8 mouse cellular contexts compared by ENCODE assay signal in the genomic region with DNA sequence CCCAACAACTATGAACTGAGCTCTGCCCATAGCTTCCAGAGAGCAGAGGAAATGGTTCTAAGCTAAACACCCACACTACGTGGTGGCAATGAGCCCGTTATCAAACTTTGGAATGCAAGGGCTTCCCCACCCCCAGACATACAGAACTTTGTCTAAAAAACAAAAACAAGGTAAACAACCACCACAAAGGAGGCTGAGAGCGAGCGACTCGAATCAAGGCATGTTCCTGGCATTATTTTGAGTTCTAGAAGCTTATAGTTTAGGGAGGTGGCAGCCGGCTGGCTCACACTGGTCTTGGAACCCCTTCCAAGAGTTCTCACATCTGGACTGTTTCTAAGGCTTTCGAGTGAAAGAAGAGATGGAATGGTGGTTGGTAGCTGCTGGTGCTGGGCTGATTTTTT. TPM values are rescaled to one million over a fixed set of nuclear protein-coding genes. Genes with fewer than 3 reads are reported as not detected.
DNase-seq lines count a peak whose midpoint lies in the region; ATAC-seq and TF ChIP-seq lines count a peak whose summit lies in the region.

No protein-coding gene starts in this region.

- no peak for TF ChIP-seq CTCF in G1E (IDR thresholded peaks at IDR 0.05; ENCODE audit: low read depth, low read length)
- no peak for TF ChIP-seq CTCF in kidney, postnatal 0 days (IDR thresholded peaks at IDR 0.05; ENCODE audit: low read depth)

- H3K27me3 ChIP-seq in G1E (ENCODE audit: insufficient read depth, low read length) = no peaks in the 10 kb centered on the region
- H3K27me3 ChIP-seq in forebrain, embryonic 16.5 days (replicated peaks; ENCODE audit: control insufficient read depth, insufficient read depth, low read length) = peaks cover 4% of the 10 kb centered on the region; the same call in 1 of the 2 replicates
- H3K27me3 ChIP-seq in kidney, postnatal 0 days (ENCODE audit: insufficient read depth, low read length) = no peaks in the 10 kb centered on the region

- H3K4me1 ChIP-seq in G1E (ENCODE audit: insufficient read depth, low read depth, low read length) = peaks cover 54% of the 10 kb centered on the region
- peaks cover 27% of the 10 kb centered on the region for H3K4me1 ChIP-seq in forebrain, embryonic 16.5 days (replicated peaks; ENCODE audit: control insufficient read depth, insufficient read depth, low read length)
- peaks cover 39% of the 10 kb centered on the region for H3K4me1 ChIP-seq in kidney, postnatal 0 days (replicated peaks; ENCODE audit: insufficient read depth, low read length)

- no peak overlapping the region for H3K27ac ChIP-seq in forebrain, embryonic 16.5 days (ENCODE audit: low read length)
- H3K27ac ChIP-seq in kidney, postnatal 0 days = peak overlapping the region; percentile 94

- peak overlapping the region; percentile 100 for H3K4me3 ChIP-seq in G1E (ENCODE audit: low read depth, low read length)
- H3K4me3 ChIP-seq in forebrain, embryonic 16.5 days (replicated peaks; ENCODE audit: low read length) = peak overlapping the region; percentile 51
- H3K4me3 ChIP-seq in kidney, postnatal 0 days (replicated peaks; ENCODE audit: low read depth, low read length) = peak overlapping the region; percentile 88

- H3K9me3 ChIP-seq in G1E (replicated peaks) = no peaks in the 10 kb centered on the region
- H3K9me3 ChIP-seq in forebrain, embryonic 16.5 days (ENCODE audit: control insufficient read depth, low read length) = no peaks in the 10 kb centered on the region
- H3K9me3 ChIP-seq in kidney, postnatal 0 days (replicated peaks; ENCODE audit: low read length) = no peaks in the 10 kb centered on the region

- H3K4me2 ChIP-seq in forebrain, embryonic 16.5 days (ENCODE audit: low read length) = peak overlapping the region; percentile 57
- peak overlapping the region; percentile 65 for H3K4me2 ChIP-seq in kidney, postnatal 0 days (ENCODE audit: low read length)

- peaks cover 46% of the 10 kb centered on the region for H3K36me3 ChIP-seq in G1E (replicated peaks)
- no peaks in the 10 kb centered on the region for H3K36me3 ChIP-seq in forebrain, embryonic 16.5 days (ENCODE audit: control insufficient read depth, insufficient read depth)
- peaks cover 10% of the 10 kb centered on the region for H3K36me3 ChIP-seq in kidney, postnatal 0 days (ENCODE audit: insufficient read depth, low read length)

- 2% methylated on average over 7 of the region's 7 CpGs for WGBS in forebrain, embryonic 16.5 days
- WGBS in kidney, postnatal 0 days = 2% methylated on average over 7 of the region's 7 CpGs

- no peak for ATAC-seq in G1E (ENCODE audit: extremely low read depth, insufficient number of reproducible peaks, low FRiP score, poor library complexity, severe bottlenecking)
- no peak for ATAC-seq in forebrain, embryonic 16.5 days
- no peak for ATAC-seq in kidney, postnatal 0 days (replicated peaks; ENCODE audit: low FRiP score, low read depth)

- H3K9ac ChIP-seq in forebrain, embryonic 16.5 days (replicated peaks; ENCODE audit: low read depth, low read length) = peak overlapping the region; percentile 3
- peak overlapping the region; percentile 96 for H3K9ac ChIP-seq in kidney, postnatal 0 days (ENCODE audit: low read depth, low read length)

- peak; percentile 19 to 36 for DNase-seq in adrenal gland, adult 18-20 months (ENCODE audit: low spot score in 2 of 2)
- DNase-seq in adrenal gland, postnatal 10 days = no peak
- no peak for DNase-seq in G1E (ENCODE audit: low spot score)
- DNase-seq in kidney, postnatal 0 days (ENCODE audit: low spot score) = no peak
- peak; percentile 68 for DNase-seq in lung, postnatal 36 days
- DNase-seq in thymus, postnatal 25 days = peak; percentile 65
- no peak for DNase-seq in frontal cortex, adult 2 months (ENCODE audit: extremely low spot score in 1 of 2, low spot score in 1 of 2)

RNA-seq across cellular contexts. Expression of a gene that starts 2.7 kb away (rescaled TPM):
- 10 to 100 TPM; 51.2 to 89.3 TPM for total RNA-seq in adrenal gland, adult 18-20 months (2021)
- total RNA-seq in adrenal gland, postnatal 10 days (2021) = 100 to 1,000 TPM in 1 of 2 experiments, 10 to 100 TPM in 1; 67.0 to 122 TPM
- 417 and 437 TPM in 2 replicates for total RNA-seq in G1E (2014; fragmentation: Nextera tagmentation)
- 112 TPM in 2 replicates for total RNA-seq in G1E (2017)
- 884 and 1,243 TPM in 2 replicates for polyA plus RNA-seq in G1E (2012)
- polyA plus RNA-seq in forebrain, embryonic 16.5 days (2015; fragmentation: Nextera tagmentation; extraction: Ambion mirVana) = 3.4 and 4.2 TPM in 2 replicates
- 18.7 and 21.3 TPM in 2 replicates for polyA plus RNA-seq in kidney, postnatal 0 days (2015; fragmentation: Nextera tagmentation; extraction: Ambion mirVana)
- polyA plus RNA-seq in frontal cortex, adult 2 months (2012; rRNA removed) = 21.4 and 24.3 TPM in 2 replicates

Comparison
In these comparisons a context has a peak if more than half of its experiments do, and no peak if none do; other contexts are left out.
1. DNase-seq: peak in adrenal gland, adult 18-20 months (2 of 2), lung, postnatal 36 days (single experiment) and thymus, postnatal 25 days (single experiment); none in adrenal gland, postnatal 10 days (single experiment), G1E (single experiment), kidney, postnatal 0 days (single experiment) and frontal cortex, adult 2 months (0 of 2).
2. RNA of a gene that starts 2.7 kb away (polyA plus RNA-seq): 884 to 1,243 TPM in G1E; 21.4 to 24.3 TPM in frontal cortex, adult 2 months, 18.7 to 21.3 TPM in kidney, postnatal 0 days and 3.4 to 4.2 TPM in forebrain, embryonic 16.5 days; every median in the first group is over 10 times any median in the second.
3. Peak in every context shown above with its lines, with median percentiles within 50 percentile points of each other: H3K4me3 ChIP-seq.